Mouse (Mus musculus): Measurements from ENCODE around the gene Atp2c1.

Gene Atp2c1

GRCm38 (mm10) chr9:105484338-105485084 is 42.6 kb downstream of the Atp2c1 start:
- DNase-seq: no peak

- DNase-seq: no peak
Observed at GRCm38 (mm10) chr9:105483880-105484279, 43.2 kb downstream of the Atp2c1 start.

- DNase-seq: no peak
Observed at GRCm38 (mm10) chr9:105482715-105483510, 44.2 kb downstream of the Atp2c1 start.

GRCm38 (mm10) chr9:105482070-105482469 is 45.0 kb downstream of the Atp2c1 start:
- peak; percentile 61 for DNase-seq

GRCm38 (mm10) chr9:105476134-105476533 is 51.0 kb downstream of the Atp2c1 start:
- no peak for DNase-seq

- no peak for DNase-seq
Observed at GRCm38 (mm10) chr9:105474910-105475309, 52.2 kb downstream of the Atp2c1 start.

GRCm38 (mm10) chr9:105467787-105468186 is 59.3 kb downstream of the Atp2c1 start:
- DNase-seq: no peak

- DNase-seq: no peak
Observed at GRCm38 (mm10) chr9:105461496-105461895, 65.6 kb downstream of the Atp2c1 start.

GRCm38 (mm10) chr9:105459032-105459431 is 68.1 kb downstream of the Atp2c1 start:
- DNase-seq: peak; percentile 14

- DNase-seq: no peak
Observed at GRCm38 (mm10) chr9:105408549-105408948, 118.6 kb downstream of the Atp2c1 start.

GRCm38 (mm10) chr9:105395218-105395627 is 131.9 kb downstream of the Atp2c1 start, which contains the start of the genes Aste1 and Nek11:
Gene Aste1 (plus strand): TSS chr9:105395392.
Gene Nek11 (minus strand): TSS chr9:105395524.
- peak; percentile 97 for DNase-seq

- DNase-seq: no peak
Observed at GRCm38 (mm10) chr9:105394720-105395119, 132.4 kb downstream of the Atp2c1 start.

- no peak for DNase-seq
Observed at GRCm38 (mm10) chr9:105390616-105391015, 136.5 kb downstream of the Atp2c1 start.

- peak; percentile 82 for DNase-seq
Observed at GRCm38 (mm10) chr9:105389289-105389688, 137.8 kb downstream of the Atp2c1 start.

GRCm38 (mm10) chr9:105387403-105387802 is 139.7 kb downstream of the Atp2c1 start:
- DNase-seq: no peak

GRCm38 (mm10) chr9:105379533-105380145 is 147.5 kb downstream of the Atp2c1 start:
- no peak for DNase-seq

- DNase-seq: no peak
Observed at GRCm38 (mm10) chr9:105377622-105378021, 149.5 kb downstream of the Atp2c1 start.

- DNase-seq: no peak
Observed at GRCm38 (mm10) chr9:105376954-105377530, 150.1 kb downstream of the Atp2c1 start.

- no peak for DNase-seq
Observed at GRCm38 (mm10) chr9:105376411-105376810, 150.7 kb downstream of the Atp2c1 start.

GRCm38 (mm10) chr9:105374361-105374760 is 152.8 kb downstream of the Atp2c1 start:
- no peak for DNase-seq

- DNase-seq: no peak
Observed at GRCm38 (mm10) chr9:105368605-105369004, 158.5 kb downstream of the Atp2c1 start.

GRCm38 (mm10) chr9:105366199-105366598 is 160.9 kb downstream of the Atp2c1 start:
- no peak for DNase-seq
